Mouse (Mus musculus) thymus, postnatal 25 days (tissue): ENCODE results near the gene Nod1.

Experiments
- DNase-seq: peaks from one replicate; pipeline ENCODE4 v3.0.0; 2022

Nod1 gene

GRCm38 (mm10) chr6:54877651-54878050, 94.8 kb downstream of the Nod1 start:
- DNase-seq, result no peak

GRCm38 (mm10) chr6:54876782-54877181, 95.6 kb downstream of the Nod1 start:
- DNase-seq, result no peak
